Mouse (Mus musculus): Measurements from ENCODE around the gene Syt1.
A peak's percentile ranks its signal among the peaks of the same experiment; 100 is the strongest.

Syt1 gene

DNA sequence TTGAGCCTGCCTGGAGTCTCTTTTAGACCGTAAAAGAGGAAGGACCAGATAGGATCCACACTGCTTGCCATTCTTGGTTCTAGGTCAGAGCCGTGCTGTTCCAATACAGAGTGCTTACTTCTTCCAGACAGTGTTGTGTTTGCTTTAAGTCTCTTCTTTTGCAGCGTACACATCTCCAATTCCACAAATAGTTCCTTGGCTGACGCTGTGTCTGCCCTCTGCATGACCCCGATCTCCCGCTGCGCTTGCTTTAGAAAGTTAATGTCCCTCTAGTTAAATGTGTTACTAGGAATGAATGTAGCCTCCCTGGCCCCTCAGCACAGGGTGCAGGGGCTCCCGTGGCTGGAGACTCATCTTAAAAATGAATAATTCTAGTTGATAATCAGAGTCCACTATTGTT, 442.6 kb downstream of the Syt1 start:
- no peak for DNase-seq

- peak; percentile 50 for DNase-seq
Measured at GRCm38 (mm10) chr10:108567456-108567855, 443.3 kb downstream of the Syt1 start.

DNA sequence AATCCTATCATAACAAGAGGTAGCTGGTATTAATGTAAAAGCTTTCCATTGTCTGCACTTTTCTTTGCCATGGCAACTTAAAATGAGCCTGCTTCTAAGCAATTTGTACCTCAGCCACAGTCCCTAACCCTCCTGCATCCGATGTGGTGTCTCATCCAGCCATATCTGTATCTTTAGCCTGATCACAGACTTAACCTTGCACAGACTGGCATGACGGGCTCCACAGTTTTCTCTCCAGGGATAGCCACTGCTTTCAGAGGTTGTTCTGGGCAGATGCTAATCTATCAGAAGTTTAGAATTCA, 451.2 kb downstream of the Syt1 start:
- no peak for DNase-seq

DNA sequence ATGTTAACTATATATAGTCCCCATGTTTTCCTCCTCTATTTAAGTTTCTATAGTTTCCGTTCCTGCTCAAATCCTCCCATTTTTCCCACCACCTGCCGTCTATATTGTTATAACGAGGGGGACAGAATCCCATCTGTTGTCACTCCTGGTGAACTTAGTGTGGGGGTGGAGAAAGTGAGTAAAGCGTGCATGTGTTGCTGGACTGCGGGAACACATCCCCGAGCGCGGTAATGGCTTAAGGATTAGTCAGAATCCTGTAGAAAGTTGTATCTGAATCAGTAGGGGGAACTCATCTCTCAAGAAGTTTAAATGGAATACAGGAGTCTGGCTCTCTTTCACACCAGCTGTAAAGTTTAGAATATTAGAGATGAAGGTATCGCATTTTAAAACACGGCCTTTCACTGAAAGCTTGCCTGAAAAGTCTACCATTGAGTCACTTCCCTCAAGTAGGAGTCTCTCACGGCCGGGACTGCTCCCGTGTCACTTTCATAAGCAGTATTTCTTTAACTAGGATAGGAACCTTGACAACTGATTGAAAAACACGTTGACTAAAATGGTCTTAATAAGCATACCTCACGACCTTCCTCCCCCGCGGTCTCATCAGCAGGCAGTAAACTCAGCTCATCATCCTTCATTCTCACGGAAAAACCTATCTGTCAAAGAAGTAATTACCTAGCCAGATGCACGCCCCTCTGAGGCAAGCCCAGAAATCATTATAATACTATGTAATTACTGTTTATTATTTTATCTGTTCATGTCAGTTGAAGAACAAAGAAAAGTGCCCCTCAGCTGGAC, 451.8 kb downstream of the Syt1 start:
- DNase-seq = no peak

GRCm38 (mm10) chr10:108552544-108552943, 458.2 kb downstream of the Syt1 start:
- DNase-seq = no peak

DNA sequence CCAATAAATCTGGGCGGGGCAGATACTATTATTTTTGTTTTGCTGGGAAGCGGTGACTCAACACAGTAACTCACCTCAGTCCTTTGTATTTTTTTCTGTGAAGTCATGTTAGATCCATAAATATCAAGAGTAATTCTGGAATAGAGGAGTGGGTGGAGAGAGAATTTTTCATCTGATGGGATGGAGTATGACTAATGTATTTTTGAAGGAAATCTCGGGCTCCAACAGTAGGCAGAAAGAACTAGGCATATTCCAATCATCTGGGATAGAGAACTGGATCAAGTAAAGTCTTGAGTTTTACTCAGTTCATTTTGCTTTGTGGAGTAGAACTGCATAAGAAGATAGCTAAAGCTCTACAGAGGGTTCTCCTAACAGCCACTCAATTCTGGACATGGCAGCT, 465.1 kb downstream of the Syt1 start:
- DNase-seq = no peak

GRCm38 (mm10) chr10:108541555-108541954, 469.2 kb downstream of the Syt1 start:
- no peak for DNase-seq

DNA sequence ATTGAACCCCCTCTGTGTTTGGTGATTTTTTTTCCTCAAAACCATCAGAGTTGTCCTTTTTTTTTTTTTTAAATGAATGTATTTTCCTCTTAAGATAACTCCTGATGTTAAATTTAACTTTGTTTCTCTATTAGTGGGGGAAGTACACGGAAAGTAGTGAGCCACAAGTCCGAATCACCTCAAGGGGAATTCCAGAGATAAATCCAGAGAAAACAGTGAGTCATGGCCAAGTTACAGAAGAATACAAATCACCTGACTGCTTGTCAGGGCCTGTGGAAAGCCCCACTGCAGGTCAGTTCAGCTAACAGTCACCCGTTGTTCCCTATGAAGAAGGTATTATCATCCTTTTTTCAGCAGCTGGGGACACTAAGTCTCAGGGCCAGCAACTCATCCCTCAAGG, 472.2 kb downstream of the Syt1 start:
- no peak for DNase-seq

- DNase-seq = no peak
Measured at GRCm38 (mm10) chr10:108537641-108538040, 473.1 kb downstream of the Syt1 start.

GRCm38 (mm10) chr10:108535922-108536321, 474.9 kb downstream of the Syt1 start:
- no peak for DNase-seq

GRCm38 (mm10) chr10:108534112-108534511, 476.7 kb downstream of the Syt1 start:
- no peak for DNase-seq

DNA sequence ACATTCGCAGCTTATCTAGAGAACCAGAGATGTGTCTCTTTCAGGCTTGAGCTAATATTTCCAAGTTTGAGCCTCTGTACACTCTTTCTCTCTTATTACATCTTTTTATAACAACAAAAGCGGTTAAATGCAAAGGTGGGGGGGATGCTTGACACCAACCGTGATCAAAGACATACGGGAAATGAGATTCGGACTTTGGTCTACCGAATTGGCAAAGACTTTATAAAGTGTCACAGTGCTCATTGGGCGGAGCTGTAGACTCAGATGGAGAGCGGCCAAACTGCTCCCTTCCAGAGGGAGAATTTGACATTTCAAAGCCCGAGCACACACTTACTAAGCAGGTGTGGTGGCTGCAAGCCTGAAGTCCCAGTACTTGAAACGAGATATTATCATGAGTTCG, 477.9 kb downstream of the Syt1 start:
- no peak for DNase-seq

DNA sequence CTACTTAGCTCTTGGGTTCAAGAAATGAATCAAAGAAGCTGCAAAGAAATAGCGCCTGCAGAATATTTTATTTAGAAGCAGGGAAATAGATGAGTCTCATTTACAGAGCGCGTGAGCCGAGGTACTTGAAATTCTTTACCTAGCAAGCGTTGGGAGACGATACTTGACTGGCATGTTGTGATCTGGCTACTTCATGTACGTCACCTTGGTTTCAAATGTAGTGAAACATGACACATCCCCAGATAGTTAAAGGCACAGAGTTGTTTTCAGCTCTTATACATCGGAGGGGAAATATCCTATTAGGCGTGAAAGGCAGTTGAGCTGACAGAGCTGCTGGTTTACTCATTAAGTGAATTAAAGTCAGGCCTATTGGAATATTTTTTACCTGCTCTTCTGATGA, 478.5 kb downstream of the Syt1 start:
- no peak for DNase-seq

GRCm38 (mm10) chr10:108531641-108532040, 479.1 kb downstream of the Syt1 start:
- DNase-seq = no peak

GRCm38 (mm10) chr10:108531111-108531510, 479.7 kb downstream of the Syt1 start:
- DNase-seq = no peak

DNA sequence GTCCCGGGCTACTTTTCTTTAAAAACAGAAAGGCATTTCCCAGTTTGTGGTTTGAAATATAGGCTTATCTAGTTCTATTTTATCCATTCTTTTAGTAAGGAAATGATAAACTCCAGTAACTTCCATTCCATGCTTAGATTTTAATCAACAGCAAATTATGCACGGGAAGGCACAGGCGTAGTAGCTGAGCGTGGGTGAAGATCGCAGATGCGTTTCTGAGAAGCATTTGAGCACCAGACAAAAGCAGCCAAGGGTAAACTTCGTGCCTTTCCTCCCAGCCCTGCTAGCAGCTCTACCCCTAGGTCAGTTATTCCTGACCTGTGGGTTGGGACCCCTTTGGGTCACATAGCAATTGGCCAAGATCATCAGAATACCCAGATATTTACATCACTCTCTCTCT, 482.4 kb downstream of the Syt1 start:
- DNase-seq = peak; percentile 37

DNA sequence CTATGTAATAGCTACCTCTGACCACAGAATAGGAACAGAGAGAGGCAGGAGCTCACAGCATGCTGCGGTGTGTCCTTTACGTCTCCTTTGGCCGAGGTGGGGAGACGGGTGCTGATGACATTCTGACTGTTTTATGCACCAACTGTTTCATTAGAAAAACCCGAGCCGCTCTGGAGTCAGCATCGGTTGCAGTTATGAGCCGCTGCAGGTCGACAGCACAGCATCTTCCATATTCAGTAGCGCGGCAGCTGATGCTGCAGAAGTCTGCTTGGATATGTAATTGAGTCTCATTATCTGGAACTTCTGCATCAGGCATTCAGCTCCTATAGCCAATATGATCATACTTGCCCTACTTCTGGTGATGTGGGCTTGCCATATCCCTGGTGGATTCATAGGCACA, 485.3 kb downstream of the Syt1 start:
- DNase-seq = peak; percentile 28

DNA sequence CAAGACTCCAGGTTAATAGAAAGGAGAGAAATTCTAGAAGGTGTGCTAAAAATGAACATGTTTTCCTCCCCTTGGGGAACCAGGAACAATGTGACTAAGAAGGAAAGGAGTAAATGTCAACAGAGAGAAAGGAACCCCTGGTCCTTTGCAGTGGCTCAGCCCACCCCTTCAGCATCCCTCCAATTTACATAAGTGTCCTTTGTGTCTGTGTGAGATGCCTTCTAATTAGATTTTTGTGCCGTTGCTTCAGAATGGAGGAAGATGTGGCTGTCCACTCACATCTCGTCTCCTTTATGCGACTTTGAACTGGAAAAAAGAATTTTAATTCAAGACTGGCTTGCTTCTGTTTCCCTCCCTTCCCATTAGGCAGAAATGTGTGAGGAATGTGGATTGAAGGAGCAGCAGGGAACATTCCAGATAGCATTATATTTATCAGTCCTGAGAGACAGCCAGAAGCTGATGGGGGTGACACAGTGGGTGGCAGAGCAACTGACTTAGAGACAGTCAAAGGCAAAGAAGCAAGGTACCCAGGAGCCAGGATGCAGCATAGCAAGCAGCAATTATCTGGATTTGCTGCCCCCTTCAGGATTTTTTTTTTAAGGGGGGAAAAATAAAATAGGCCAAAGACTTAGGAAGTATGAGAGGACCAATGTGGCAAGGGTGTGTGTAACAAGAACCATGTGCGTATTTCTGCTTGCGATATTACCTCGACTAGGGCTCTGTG, 486.3 kb downstream of the Syt1 start:
- peak; percentile 27 for DNase-seq

DNA sequence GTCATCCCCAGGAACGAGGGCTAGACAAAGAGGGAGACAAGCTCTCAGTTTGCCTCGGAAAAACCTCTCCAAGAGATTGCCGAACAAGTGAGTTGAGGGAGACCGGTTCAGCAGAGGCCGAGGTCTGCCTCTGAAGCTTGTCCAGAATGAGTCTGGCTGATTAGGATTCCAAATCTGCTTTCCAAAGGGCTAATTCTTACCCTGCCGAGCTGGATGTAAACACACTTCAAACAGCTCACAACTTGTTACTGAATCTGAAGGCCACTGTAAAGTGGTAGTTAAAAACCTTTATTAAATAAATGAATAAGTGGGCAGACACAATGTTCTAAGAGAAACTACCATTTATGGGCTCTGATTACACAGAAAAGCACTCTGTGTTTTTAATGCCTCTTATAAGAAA, 491.6 kb downstream of the Syt1 start:
- DNase-seq = no peak

- DNase-seq = no peak
Measured at GRCm38 (mm10) chr10:108517076-108517475, 493.7 kb downstream of the Syt1 start.

- DNase-seq = no peak
Measured at GRCm38 (mm10) chr10:108514671-108515070, 496.1 kb downstream of the Syt1 start.

- no peak for DNase-seq
Measured at GRCm38 (mm10) chr10:108509579-108509978, 501.2 kb downstream of the Syt1 start.

- no peak for DNase-seq
Measured at GRCm38 (mm10) chr10:108506917-108507316, 503.9 kb downstream of the Syt1 start.

- DNase-seq = no peak
Measured at GRCm38 (mm10) chr10:108504925-108505324, 505.9 kb downstream of the Syt1 start.
